ENCODE assay signal across 8 mouse cellular contexts in genomic region chr2:131160671-131161111, GRCm38 (mm10). TPM values are rescaled to one million over a fixed set of nuclear protein-coding genes. Genes with fewer than 3 reads are reported as not detected.
A peak's percentile ranks its signal among the peaks of the same experiment; 100 is the strongest.
DNase-seq lines count a peak whose midpoint lies in the region; ATAC-seq and TF ChIP-seq lines count a peak whose summit lies in the region.

No protein-coding gene starts in this region.

- peak overlapping the region; percentile 76 for H3K4me2 ChIP-seq in hindbrain, embryonic 15.5 days
- H3K4me2 ChIP-seq in liver, embryonic 12.5 days = peak overlapping the region; percentile 92

- 2% methylated on average over 17 of the region's 17 CpGs for WGBS in hindbrain, embryonic 15.5 days
- WGBS in liver, embryonic 12.5 days (ENCODE audit: insufficient replicate concordance) = 3% methylated on average over 17 of the region's 17 CpGs

- no peaks in the 10 kb centered on the region for H3K36me3 ChIP-seq in hindbrain, embryonic 15.5 days
- H3K36me3 ChIP-seq in liver, embryonic 12.5 days = peaks cover 23% of the 10 kb centered on the region

- H3K27me3 ChIP-seq in hindbrain, embryonic 15.5 days = no peaks in the 10 kb centered on the region
- no peaks in the 10 kb centered on the region for H3K27me3 ChIP-seq in liver, embryonic 12.5 days (replicated peaks)

- H3K9ac ChIP-seq in hindbrain, embryonic 15.5 days = peak overlapping the region; percentile 56
- H3K9ac ChIP-seq in liver, embryonic 12.5 days = peak overlapping the region; percentile 81

- H3K4me3 ChIP-seq in embryonic fibroblast, embryonic 13.5 days (ENCODE audit: insufficient read depth, low read length) = peak overlapping the region; percentile 56
- peak overlapping the region; percentile 69 for H3K4me3 ChIP-seq in hindbrain, embryonic 15.5 days
- peak overlapping the region; percentile 83 for H3K4me3 ChIP-seq in liver, embryonic 12.5 days

- ATAC-seq in hindbrain, embryonic 15.5 days (ENCODE audit: low FRiP score, low read depth) = no peak
- ATAC-seq in liver, embryonic 12.5 days = no peak

- peak; percentile 22 for DNase-seq in thymus, postnatal 25 days
- no peak for DNase-seq in thymus, postnatal 4 days
- peak; percentile 62 for DNase-seq in naive thymus-derived CD4-positive, alpha-beta T cell, adult 2 months (ENCODE audit: low read depth)
- DNase-seq in ovary, postnatal 14 days (ENCODE audit: low spot score) = no peak
- DNase-seq in layer of hippocampus, adult 9-11 months = no peak

- TF ChIP-seq CTCF in embryonic fibroblast, embryonic 13.5 days (IDR thresholded peaks at IDR 0.05; ENCODE audit: borderline replicate concordance, insufficient read depth, low read length) = no peak

- peak overlapping the region; percentile 70 for H3K27ac ChIP-seq in embryonic fibroblast, embryonic 13.5 days (ENCODE audit: insufficient read depth, low read length)
- peak overlapping the region; percentile 93 for H3K27ac ChIP-seq in hindbrain, embryonic 15.5 days (replicated peaks)
- peak overlapping the region; percentile 92 for H3K27ac ChIP-seq in liver, embryonic 12.5 days

- TF ChIP-seq POLR2A in embryonic fibroblast, embryonic 13.5 days (IDR thresholded peaks at IDR 0.05; ENCODE audit: low read depth, low read length) = peak; percentile 24; the same call in 1 of the 2 replicates

- peaks cover 3% of the 10 kb centered on the region; the same call in 1 of the 2 replicates for H3K4me1 ChIP-seq in embryonic fibroblast, embryonic 13.5 days (ENCODE audit: control insufficient read depth, insufficient read depth, low read length)
- peaks cover 30% of the 10 kb centered on the region for H3K4me1 ChIP-seq in hindbrain, embryonic 15.5 days (replicated peaks)
- H3K4me1 ChIP-seq in liver, embryonic 12.5 days = peaks cover 43% of the 10 kb centered on the region

- no peaks in the 10 kb centered on the region for H3K9me3 ChIP-seq in hindbrain, embryonic 15.5 days
- H3K9me3 ChIP-seq in liver, embryonic 12.5 days (replicated peaks) = no peaks in the 10 kb centered on the region

RNA-seq across cellular contexts. Expression of gene 1700037H04Rik, which starts 0.8 kb away (rescaled TPM):
- polyA plus RNA-seq in embryonic fibroblast, embryonic 13.5 days (2011; ENCODE audit: insufficient read length, low read depth, missing spikeins) = 29.0 and 34.0 TPM in 2 replicates
- 86.4 and 90.9 TPM in 2 replicates for polyA plus RNA-seq in hindbrain, embryonic 15.5 days (2015; fragmentation: Nextera tagmentation; extraction: Ambion mirVana)
- polyA plus RNA-seq in liver, embryonic 12.5 days (2016; fragmentation: Nextera tagmentation; extraction: Ambion mirVana) = 131 and 141 TPM in 2 replicates

RNA-seq across cellular contexts. Expression of gene Cenpb, which starts 19.2 kb away (rescaled TPM):
- polyA plus RNA-seq in embryonic fibroblast, embryonic 13.5 days (2011; ENCODE audit: insufficient read length, low read depth, missing spikeins) = 52.2 and 55.0 TPM in 2 replicates
- 15.2 and 15.5 TPM in 2 replicates for polyA plus RNA-seq in hindbrain, embryonic 15.5 days (2015; fragmentation: Nextera tagmentation; extraction: Ambion mirVana)
- 5.9 and 6.5 TPM in 2 replicates for polyA plus RNA-seq in liver, embryonic 12.5 days (2016; fragmentation: Nextera tagmentation; extraction: Ambion mirVana)

RNA-seq across cellular contexts. Expression of gene Cdc25b, which starts 26.1 kb away (rescaled TPM):
- polyA plus RNA-seq in embryonic fibroblast, embryonic 13.5 days (2011; ENCODE audit: insufficient read length, low read depth, missing spikeins) = 19.4 and 33.1 TPM in 2 replicates
- 29.2 and 30.8 TPM in 2 replicates for polyA plus RNA-seq in hindbrain, embryonic 15.5 days (2015; fragmentation: Nextera tagmentation; extraction: Ambion mirVana)
- 172 and 182 TPM in 2 replicates for polyA plus RNA-seq in liver, embryonic 12.5 days (2016; fragmentation: Nextera tagmentation; extraction: Ambion mirVana)

RNA-seq across cellular contexts. Expression of gene Spef1, which starts 26.4 kb away (rescaled TPM):
- polyA plus RNA-seq in embryonic fibroblast, embryonic 13.5 days (2011; ENCODE audit: insufficient read length, low read depth, missing spikeins) = 4.4 and 10.8 TPM in 2 replicates
- 10.3 and 10.9 TPM in 2 replicates for polyA plus RNA-seq in hindbrain, embryonic 15.5 days (2015; fragmentation: Nextera tagmentation; extraction: Ambion mirVana)
- polyA plus RNA-seq in liver, embryonic 12.5 days (2016; fragmentation: Nextera tagmentation; extraction: Ambion mirVana) = 1.0 and 1.1 TPM in 2 replicates

RNA-seq across cellular contexts. Expression of gene Gm11037, which starts 27.4 kb away (rescaled TPM):
- not detected in 2 replicates for polyA plus RNA-seq in embryonic fibroblast, embryonic 13.5 days (2011; ENCODE audit: insufficient read length, low read depth, missing spikeins)
- not detected in 2 replicates for polyA plus RNA-seq in hindbrain, embryonic 15.5 days (2015; fragmentation: Nextera tagmentation; extraction: Ambion mirVana)
- polyA plus RNA-seq in liver, embryonic 12.5 days (2016; fragmentation: Nextera tagmentation; extraction: Ambion mirVana) = not detected in 2 replicates

Comparison
In these comparisons a context has a peak if more than half of its experiments do, and no peak if none do; other contexts are left out.
1. DNase-seq: peak in thymus, postnatal 25 days (single experiment) and naive thymus-derived CD4-positive, alpha-beta T cell, adult 2 months (single experiment); none in thymus, postnatal 4 days (single experiment), ovary, postnatal 14 days (single experiment) and layer of hippocampus, adult 9-11 months (single experiment).
2. Peak in every context shown above with its lines, with median percentiles within 50 percentile points of each other: H3K27ac ChIP-seq and H3K4me3 ChIP-seq.